In the genomic region with DNA sequence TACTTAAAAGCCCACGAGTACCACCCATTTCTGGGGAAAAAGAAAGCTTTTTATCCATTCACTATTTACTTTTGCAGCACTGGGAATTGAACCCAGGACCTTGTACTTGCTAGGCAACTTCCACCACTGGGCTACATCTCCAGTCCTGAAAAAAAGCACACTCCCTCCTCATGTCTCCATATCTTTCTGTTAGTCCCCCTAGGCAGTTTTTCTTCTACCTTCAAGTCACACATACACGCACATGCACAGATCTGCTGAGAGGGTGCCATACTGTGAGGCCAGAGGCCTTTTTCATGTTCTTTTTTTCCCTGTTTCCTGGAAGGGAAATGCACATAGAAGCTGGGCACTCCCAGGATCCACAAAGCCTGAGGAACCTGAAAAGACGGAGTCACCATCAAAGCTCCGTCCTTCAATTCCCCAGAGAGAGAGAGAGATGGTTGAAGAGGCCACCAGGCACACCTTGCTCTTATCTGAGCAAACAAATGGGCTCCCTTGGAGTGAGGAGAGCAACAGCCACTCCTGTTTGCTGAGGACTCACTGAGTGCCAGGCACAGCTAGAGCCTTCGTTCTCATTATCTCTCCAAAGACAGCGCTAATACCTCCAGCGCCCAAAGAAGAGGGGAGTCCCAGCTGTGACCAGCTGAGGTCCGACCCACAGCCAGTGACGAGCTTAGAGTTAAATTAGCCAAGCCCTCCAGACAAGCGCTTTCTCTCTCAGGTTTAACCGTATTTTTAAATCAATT, we compare ENCODE assay signal across 11 mouse cellular contexts. TPM values are rescaled to one million over a fixed set of nuclear protein-coding genes. Genes with fewer than 3 reads are reported as not detected.
A peak's percentile ranks its signal among the peaks of the same experiment; 100 is the strongest.
DNase-seq lines count a peak whose midpoint lies in the region; ATAC-seq lines count a peak whose summit lies in the region.
"Had no signal": no experiment of that assay in that cellular context is flagged by ENCODE, and none has a peak within 500 bp of the region (broad histone marks: within the 10 kb centered on the region; RNA-seq: fewer than 3 reads in every experiment).

No protein-coding gene starts in this region.

- no peak overlapping the region for H3K4me3 ChIP-seq in hindbrain, embryonic 12.5 days
- H3K4me3 ChIP-seq in hindbrain, embryonic 11.5 days (ENCODE audit: low read depth, low read length), result no peak overlapping the region
- no peak overlapping the region for H3K4me3 ChIP-seq in intestine, embryonic 14.5 days (ENCODE audit: low read depth, low read length)
- H3K4me3 ChIP-seq in macrophage (ENCODE audit: inconsistent target), result no peak overlapping the region

- no peak overlapping the region for H3K9ac ChIP-seq in hindbrain, embryonic 12.5 days
- no peak overlapping the region for H3K9ac ChIP-seq in hindbrain, embryonic 11.5 days (ENCODE audit: low read depth, low read length)
- H3K9ac ChIP-seq in intestine, embryonic 14.5 days (ENCODE audit: low read length), result no peak overlapping the region

- 60% methylated on average over 11 of the region's 11 CpGs for WGBS in hindbrain, embryonic 12.5 days
- WGBS in hindbrain, embryonic 11.5 days, result 69% methylated on average over 11 of the region's 11 CpGs
- 62% methylated on average over 11 of the region's 11 CpGs for WGBS in intestine, embryonic 14.5 days
- WGBS in macrophage (ENCODE audit: missing documents), result 94% methylated on average over 11 of the region's 11 CpGs

- H3K4me2 ChIP-seq in hindbrain, embryonic 12.5 days (replicated peaks), result no peak overlapping the region
- H3K4me2 ChIP-seq in hindbrain, embryonic 11.5 days (replicated peaks; ENCODE audit: low read depth, low read length), result no peak overlapping the region
- no peak overlapping the region for H3K4me2 ChIP-seq in intestine, embryonic 14.5 days (ENCODE audit: low read length)

- ATAC-seq in hindbrain, embryonic 12.5 days (ENCODE audit: low FRiP score), result peak; percentile 22; the same call in 1 of the 2 replicates
- no peak for ATAC-seq in hindbrain, embryonic 11.5 days (ENCODE audit: low FRiP score)
- peak; percentile 77 for ATAC-seq in intestine, embryonic 14.5 days (replicated peaks; ENCODE audit: low FRiP score, low TSS enrichment, low read depth)
- ATAC-seq: Patski had no signal

- no peaks in the 10 kb centered on the region for H3K36me3 ChIP-seq in hindbrain, embryonic 12.5 days
- H3K36me3 ChIP-seq in hindbrain, embryonic 11.5 days (ENCODE audit: control insufficient read depth, insufficient read depth, low read length), result no peaks in the 10 kb centered on the region
- H3K36me3 ChIP-seq in intestine, embryonic 14.5 days (ENCODE audit: control insufficient read depth, insufficient read depth, low read length), result no peaks in the 10 kb centered on the region
- no peaks in the 10 kb centered on the region for H3K36me3 ChIP-seq in macrophage (ENCODE audit: inconsistent target)

- no peaks in the 10 kb centered on the region for H3K9me3 ChIP-seq in hindbrain, embryonic 12.5 days (replicated peaks)
- H3K9me3 ChIP-seq in hindbrain, embryonic 11.5 days (ENCODE audit: control insufficient read depth, low read length), result no peaks in the 10 kb centered on the region
- no peaks in the 10 kb centered on the region for H3K9me3 ChIP-seq in intestine, embryonic 14.5 days (ENCODE audit: control insufficient read depth, low read length)

- H3K79me2 ChIP-seq in macrophage (ENCODE audit: inconsistent target), result peaks cover 25% of the 10 kb centered on the region; the same call in 1 of the 2 replicates

- no peak for DNase-seq in hindbrain, embryonic 11.5 days (ENCODE audit: low spot score)
- DNase-seq in c-Kit-positive CD71-positive TER-119-negative erythroid progenitor cells, embryonic 14.5 days (ENCODE audit: low read depth), result peak; percentile 69
- DNase-seq in intestine, embryonic 14.5 days (ENCODE audit: low spot score), result no peak
- DNase-seq in cerebellum, postnatal 10 days, result no peak
- no peak for DNase-seq in right cerebral cortex, postnatal 25 days
- no peak for DNase-seq in thymus, postnatal 14 days
- DNase-seq: cerebellum, postnatal 25 days; lung, adult 2 months had no signal

- H3K27ac ChIP-seq in hindbrain, embryonic 12.5 days, result no peak overlapping the region
- H3K27ac ChIP-seq in hindbrain, embryonic 11.5 days (ENCODE audit: low read depth, low read length), result no peak overlapping the region
- peak overlapping the region; percentile 18 for H3K27ac ChIP-seq in intestine, embryonic 14.5 days (ENCODE audit: low read depth)
- peak overlapping the region; percentile 86 for H3K27ac ChIP-seq in macrophage

- H3K27me3 ChIP-seq in hindbrain, embryonic 12.5 days, result no peaks in the 10 kb centered on the region
- H3K27me3 ChIP-seq in hindbrain, embryonic 11.5 days (ENCODE audit: control insufficient read depth, insufficient read depth, low read length), result no peaks in the 10 kb centered on the region
- H3K27me3 ChIP-seq in intestine, embryonic 14.5 days (replicated peaks; ENCODE audit: control insufficient read depth, insufficient read depth, low read length), result no peaks in the 10 kb centered on the region
- H3K27me3 ChIP-seq: Patski had no signal

- peaks cover 25% of the 10 kb centered on the region for H3K4me1 ChIP-seq in hindbrain, embryonic 12.5 days
- H3K4me1 ChIP-seq in hindbrain, embryonic 11.5 days (replicated peaks; ENCODE audit: control insufficient read depth, insufficient read depth, low read length), result no peaks in the 10 kb centered on the region
- H3K4me1 ChIP-seq in intestine, embryonic 14.5 days (replicated peaks; ENCODE audit: control insufficient read depth, insufficient read depth, low read length), result peaks cover 28% of the 10 kb centered on the region

RNA-seq across cellular contexts. Expression of a gene that starts 32.8 kb away (rescaled TPM):
- 3.9 and 5.4 TPM in 2 replicates for polyA plus RNA-seq in hindbrain, embryonic 12.5 days (2016; fragmentation: Nextera tagmentation; extraction: Ambion mirVana)
- polyA plus RNA-seq in hindbrain, embryonic 11.5 days (2014; fragmentation: Nextera tagmentation; extraction: Ambion mirVana), result 5.5 and 6.9 TPM in 2 replicates
- 8.8 and 8.9 TPM in 2 replicates for polyA plus RNA-seq in intestine, embryonic 14.5 days (2014; fragmentation: Nextera tagmentation; extraction: Ambion mirVana)
- 10 to 100 TPM; 10.9 to 28.2 (median 21.6) TPM for total RNA-seq in macrophage (2018; cell fraction: chromatin; rRNA removed)
- total RNA-seq in macrophage (2018; cell fraction: cytosol; rRNA removed), result 10 to 100 TPM in 14 of 26 experiments, 1 to 10 TPM in 12; 6.1 to 17.3 (median 11.1) TPM
- 10 to 100 TPM in 25 of 26 experiments, 1 to 10 TPM in 1; 9.3 to 36.6 (median 16.3) TPM for total RNA-seq in macrophage (2018; cell fraction: nucleus; rRNA removed)
- polyA plus RNA-seq in macrophage (2018), result 7.9 to 13.4 TPM (median 8.0 TPM) in 3 replicates

Comparison
In these comparisons a context has a peak if more than half of its experiments do, and no peak if none do; other contexts are left out.
1. H3K27ac ChIP-seq: peak in intestine, embryonic 14.5 days (single experiment) and macrophage (single experiment); none in hindbrain, embryonic 12.5 days (single experiment) and hindbrain, embryonic 11.5 days (single experiment).